ENCODE assay signal across 25 mouse cellular contexts in genomic region chr7:93646658-93647057, GRCm38 (mm10).
DNase-seq lines count a peak whose midpoint lies in the region; ATAC-seq lines count a peak whose summit lies in the region.
"Had no signal": no experiment of that assay in that cellular context is flagged by ENCODE, and none has a peak within 500 bp of the region (broad histone marks: within the 10 kb centered on the region; RNA-seq: fewer than 3 reads in every experiment).

No protein-coding gene starts in this region.

- no peak for DNase-seq in frontal cortex, postnatal 10 days (ENCODE audit: low spot score in 2 of 2)
- peak; percentile 2 for DNase-seq in 3T3-L1 (ENCODE audit: low read depth, low spot score)
- peak; percentile 33 for DNase-seq in brain, adult 2 months (ENCODE audit: low read depth, low spot score)
- no peak for DNase-seq in spleen, adult 18-20 months
- no peak for DNase-seq in forebrain, embryonic 14.5 days (ENCODE audit: low spot score)
- DNase-seq: adrenal gland, adult 8-10 months; adrenal gland, postnatal 25 days; B cell, adult 2 months; cerebellum, adult 18-20 months; cerebellum, adult 9-10 months; gastrocnemius, adult 2 months; gastrocnemius, postnatal 14 days; heart, adult 11 months; heart, postnatal 14 days; heart, postnatal 4 days had no signal

- ATAC-seq in frontal cortex, adult (ENCODE audit: low TSS enrichment): peak; percentile 86
- no peak for ATAC-seq in forebrain, embryonic 14.5 days
- ATAC-seq: forebrain, embryonic 15.5 days; hindbrain, postnatal 0 days; inflammation-experienced regulatory T-cells, adult 6 months had no signal

- H3K4me2 ChIP-seq in forebrain, embryonic 14.5 days (ENCODE audit: low read length): no peak overlapping the region
- H3K4me2 ChIP-seq: embryonic facial prominence, embryonic 12.5 days; embryonic facial prominence, embryonic 15.5 days; forebrain, embryonic 15.5 days; heart, embryonic 13.5 days; hindbrain, embryonic 14.5 days had no signal

- H3K27me3 ChIP-seq in forebrain, embryonic 14.5 days (replicated peaks; ENCODE audit: control insufficient read depth, insufficient read depth, low read length): no peaks in the 10 kb centered on the region
- H3K27me3 ChIP-seq: CH12.LX; embryonic facial prominence, embryonic 12.5 days; embryonic facial prominence, embryonic 15.5 days; forebrain, embryonic 15.5 days; heart, embryonic 13.5 days had no signal

- H3K36me3 ChIP-seq in forebrain, embryonic 14.5 days (ENCODE audit: control insufficient read depth, insufficient read depth, low read length): no peaks in the 10 kb centered on the region
- H3K36me3 ChIP-seq: embryonic facial prominence, embryonic 12.5 days; embryonic facial prominence, embryonic 15.5 days; forebrain, embryonic 15.5 days; G1E; heart, embryonic 13.5 days had no signal

- no peak overlapping the region for H3K9ac ChIP-seq in forebrain, embryonic 14.5 days (ENCODE audit: low read length)
- H3K9ac ChIP-seq: embryonic facial prominence, embryonic 12.5 days; embryonic facial prominence, embryonic 15.5 days; forebrain, embryonic 15.5 days; heart, embryonic 13.5 days; hindbrain, embryonic 14.5 days had no signal

- no peak overlapping the region for H3K4me3 ChIP-seq in forebrain, embryonic 14.5 days (ENCODE audit: low read depth, low read length)
- H3K4me3 ChIP-seq: embryonic facial prominence, embryonic 12.5 days; embryonic facial prominence, embryonic 15.5 days; forebrain, embryonic 15.5 days; gastrocnemius, adult 2 months; heart, embryonic 13.5 days had no signal

- H3K4me1 ChIP-seq in forebrain, embryonic 14.5 days (ENCODE audit: control insufficient read depth, insufficient read depth, low read length): no peaks in the 10 kb centered on the region
- H3K4me1 ChIP-seq: embryonic facial prominence, embryonic 12.5 days; embryonic facial prominence, embryonic 15.5 days; forebrain, embryonic 15.5 days; heart, embryonic 13.5 days had no signal

- H3K9me3 ChIP-seq in forebrain, embryonic 14.5 days (replicated peaks; ENCODE audit: control insufficient read depth, low read length): no peaks in the 10 kb centered on the region
- H3K9me3 ChIP-seq: embryonic facial prominence, embryonic 12.5 days; embryonic facial prominence, embryonic 15.5 days; forebrain, embryonic 15.5 days; G1E; heart, embryonic 13.5 days had no signal

- no peak overlapping the region for H3K27ac ChIP-seq in forebrain, embryonic 14.5 days (ENCODE audit: low read depth, low read length)
- H3K27ac ChIP-seq: embryonic facial prominence, embryonic 12.5 days; embryonic facial prominence, embryonic 15.5 days; forebrain, embryonic 15.5 days; gastrocnemius, adult 2 months; heart, embryonic 13.5 days; hindbrain, embryonic 14.5 days; hindbrain, postnatal 0 days had no signal

- WGBS in forebrain, embryonic 14.5 days: 91% methylated on average over 3 of the region's 3 CpGs

Comparison
In these comparisons a context has a peak if more than half of its experiments do, and no peak if none do; other contexts are left out.
1. DNase-seq: peak in 3T3-L1 (single experiment) and brain, adult 2 months (single experiment); none in frontal cortex, postnatal 10 days (0 of 2), spleen, adult 18-20 months (0 of 2) and forebrain, embryonic 14.5 days (single experiment).